Comparison of ENCODE assay signal across 14 mouse cellular contexts in genomic region chr13:54864048-54864447, GRCm38 (mm10).
DNase-seq lines count a peak whose midpoint lies in the region; ATAC-seq lines count a peak whose summit lies in the region.
"Had no signal": no experiment of that assay in that cellular context is flagged by ENCODE, and none has a peak within 500 bp of the region (broad histone marks: within the 10 kb centered on the region; RNA-seq: fewer than 3 reads in every experiment).

No protein-coding gene starts in this region.

- WGBS in hindbrain, embryonic 12.5 days, result 48% methylated on average over 10 of the region's 10 CpGs
- 53% methylated on average over 10 of the region's 10 CpGs for WGBS in neural tube, embryonic 12.5 days

- no peaks in the 10 kb centered on the region for H3K9me3 ChIP-seq in hindbrain, embryonic 12.5 days (replicated peaks)
- H3K9me3 ChIP-seq in neural tube, embryonic 12.5 days, result no peaks in the 10 kb centered on the region
- H3K9me3 ChIP-seq: limb, embryonic 13.5 days; lung, embryonic 15.5 days had no signal

- H3K4me3 ChIP-seq in hindbrain, embryonic 12.5 days, result no peak overlapping the region
- no peak overlapping the region for H3K4me3 ChIP-seq in neural tube, embryonic 12.5 days
- H3K4me3 ChIP-seq: layer of hippocampus, adult 2 months; limb, embryonic 13.5 days; lung, embryonic 15.5 days; myocyte had no signal

- ATAC-seq in hindbrain, embryonic 12.5 days (ENCODE audit: low FRiP score), result peak; percentile 50; the same call in 1 of the 2 replicates
- peak; percentile 50; the same call in 1 of the 2 replicates for ATAC-seq in neural tube, embryonic 12.5 days (ENCODE audit: low FRiP score, low read depth)
- ATAC-seq in erythroblast, adult 5-6 weeks (replicated peaks; ENCODE audit: low FRiP score, poor library complexity, severe bottlenecking), result no peak
- ATAC-seq: intestine, postnatal 0 days had no signal

- H3K27me3 ChIP-seq in hindbrain, embryonic 12.5 days, result peaks cover 6% of the 10 kb centered on the region; the same call in 1 of the 2 replicates
- H3K27me3 ChIP-seq in neural tube, embryonic 12.5 days (replicated peaks), result no peaks in the 10 kb centered on the region
- H3K27me3 ChIP-seq: lung, embryonic 15.5 days had no signal

- no peak overlapping the region for H3K9ac ChIP-seq in hindbrain, embryonic 12.5 days
- no peak overlapping the region for H3K9ac ChIP-seq in neural tube, embryonic 12.5 days
- H3K9ac ChIP-seq: limb, embryonic 13.5 days; lung, embryonic 15.5 days had no signal

- H3K4me1 ChIP-seq in hindbrain, embryonic 12.5 days, result peaks cover 5% of the 10 kb centered on the region
- H3K4me1 ChIP-seq in neural tube, embryonic 12.5 days, result no peaks in the 10 kb centered on the region
- H3K4me1 ChIP-seq: limb, embryonic 13.5 days; lung, embryonic 15.5 days had no signal

- H3K27ac ChIP-seq in hindbrain, embryonic 12.5 days, result no peak overlapping the region
- no peak overlapping the region for H3K27ac ChIP-seq in neural tube, embryonic 12.5 days
- H3K27ac ChIP-seq: layer of hippocampus, adult 2 months; limb, embryonic 13.5 days; lung, embryonic 15.5 days had no signal

- H3K4me2 ChIP-seq in hindbrain, embryonic 12.5 days (replicated peaks), result no peak overlapping the region
- no peak overlapping the region; the same call in 1 of the 2 replicates for H3K4me2 ChIP-seq in neural tube, embryonic 12.5 days (replicated peaks)
- H3K4me2 ChIP-seq: limb, embryonic 13.5 days; lung, embryonic 15.5 days had no signal

- H3K36me3 ChIP-seq in hindbrain, embryonic 12.5 days, result no peaks in the 10 kb centered on the region
- H3K36me3 ChIP-seq in neural tube, embryonic 12.5 days, result no peaks in the 10 kb centered on the region
- H3K36me3 ChIP-seq: limb, embryonic 13.5 days; lung, embryonic 15.5 days had no signal

- DNase-seq in embryo, embryonic 10 days (ENCODE audit: low spot score), result peak; percentile 66
- no peak for DNase-seq in embryo, embryonic 9.5 days (ENCODE audit: extremely low spot score)
- peak; percentile 78 for DNase-seq in brain, adult 2 months (ENCODE audit: low read depth, low spot score)
- no peak for DNase-seq in cerebellum, postnatal 14 days
- no peak for DNase-seq in adrenal gland, adult 2 months
- DNase-seq: right cerebral cortex, postnatal 25 days had no signal

Comparison
In these comparisons a context has a peak if more than half of its experiments do, and no peak if none do; other contexts are left out.
1. DNase-seq: peak in embryo, embryonic 10 days (single experiment) and brain, adult 2 months (single experiment); none in embryo, embryonic 9.5 days (single experiment), cerebellum, postnatal 14 days (0 of 2) and adrenal gland, adult 2 months (single experiment).